Mouse (Mus musculus): ENCODE data around the gene Rbm4b. TPM values are rescaled to one million over a fixed set of nuclear protein-coding genes. Genes with fewer than 3 reads are reported as not detected.

Gene Rbm4b
- polyA plus RNA-seq (2021; fragmentation: Nextera tagmentation), result 21.5 and 24.9 TPM in 2 replicates
- long read RNA-seq, experiment 1, full-length matches to known transcripts, result 125 of 141 reads
- long read RNA-seq, experiment 1, partial matches to known transcripts, result 6 of 141 reads
- long read RNA-seq, experiment 1, other reads (novel, unspliced or antisense), result 10 of 141 reads
- long read RNA-seq, experiment 2, full-length matches to known transcripts, result 23 of 27 reads
- long read RNA-seq, experiment 2, partial matches to known transcripts, result 2 of 27 reads
- long read RNA-seq, experiment 2, other reads (novel, unspliced or antisense), result 2 of 27 reads

DNA sequence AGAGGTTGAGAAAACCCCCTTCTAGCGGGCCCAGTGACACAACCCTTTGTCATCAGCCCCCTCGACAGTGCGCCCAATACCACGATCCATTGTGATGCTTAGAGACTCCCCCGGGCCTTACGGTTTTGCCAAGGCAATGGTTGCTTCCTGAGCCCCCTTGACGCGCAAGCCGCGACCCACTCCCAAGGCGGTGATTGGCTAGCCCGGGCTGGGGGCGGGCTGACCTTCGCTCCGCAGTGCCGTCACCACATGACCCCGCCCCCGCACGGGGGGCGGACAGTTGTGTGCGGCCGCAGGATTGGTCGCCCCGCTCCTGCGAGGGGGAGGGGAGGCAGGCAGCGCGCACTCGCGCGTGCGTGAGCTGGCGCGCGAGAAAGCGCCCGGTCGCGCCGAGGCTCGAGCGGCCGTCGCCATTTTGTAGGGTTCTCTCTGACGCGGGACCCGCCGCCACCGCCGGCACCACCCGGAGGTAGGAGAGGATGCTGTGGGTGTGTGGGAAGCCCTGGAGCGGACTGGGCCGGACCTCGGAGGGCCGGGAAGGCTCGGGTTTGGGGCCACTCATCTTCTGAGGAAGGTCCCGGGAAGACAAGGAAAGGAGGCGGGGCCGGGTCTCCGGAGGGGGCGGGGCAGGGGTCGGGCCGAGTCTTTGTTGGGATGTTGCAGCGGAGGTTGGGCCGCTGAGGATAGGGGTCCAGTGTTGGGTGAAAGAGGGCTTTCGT is at the start of gene Rbm4b:
Gene Rbm4b, plus strand, starts transcription at position 305 of the 719 bp plus-strand sequence.

DNA sequence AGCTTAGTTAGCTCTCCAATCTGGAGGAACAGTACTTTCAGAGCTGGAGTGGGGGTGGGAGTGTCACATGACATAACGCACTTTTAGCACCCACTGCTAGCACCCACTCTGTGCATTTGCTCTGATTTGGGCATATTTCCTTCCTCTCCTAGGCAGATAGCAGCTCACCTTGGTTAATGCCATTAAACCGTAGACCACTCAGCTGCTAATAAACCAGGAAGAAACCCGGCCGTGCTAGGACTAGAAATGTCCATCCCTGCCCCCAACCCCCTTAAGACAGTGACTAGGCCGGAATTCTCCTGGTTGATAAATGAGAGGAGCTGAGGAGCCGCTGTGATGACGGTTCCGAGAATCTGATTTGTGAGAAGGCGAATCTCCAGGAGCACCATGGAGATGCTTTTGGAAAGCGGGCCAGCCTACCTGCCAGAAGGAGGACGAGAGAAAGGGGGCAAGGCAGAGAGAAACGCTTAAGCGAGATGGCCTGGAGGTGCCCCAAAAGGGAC is 45.1 kb upstream of the Rbm4b start, which contains the start of gene Sptbn2:
Gene Sptbn2, plus strand, starts transcription at position 70 of the 503 bp plus-strand sequence.

DNA sequence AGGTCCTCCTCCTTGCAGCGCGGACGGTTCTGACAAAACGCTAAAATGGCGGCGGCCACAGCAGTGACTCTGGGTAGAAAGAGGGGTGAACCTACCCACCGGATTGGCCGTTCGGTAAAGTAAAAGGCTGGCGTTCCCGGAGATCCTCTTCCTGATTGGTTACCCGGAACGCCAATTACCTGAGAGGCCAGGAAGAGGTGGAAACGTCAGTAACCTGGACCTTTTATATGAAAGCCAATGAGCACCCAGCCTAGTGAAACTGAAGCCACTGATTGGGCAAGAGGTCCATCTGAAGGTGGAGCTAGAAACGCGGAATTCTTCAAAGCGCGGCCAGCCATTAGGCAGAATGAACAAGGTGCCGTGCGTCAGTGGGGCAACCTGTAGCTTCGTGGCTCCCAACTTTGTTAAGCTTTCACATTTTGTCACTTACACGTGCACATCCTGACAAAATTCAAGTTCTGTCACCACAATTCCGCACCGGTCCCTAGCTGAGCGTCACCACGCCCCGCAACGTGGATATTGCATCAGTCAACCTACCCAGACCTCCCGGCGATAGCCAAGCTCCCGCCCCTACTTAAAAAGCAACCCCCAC is 37.6 kb downstream of the Rbm4b start, which contains the start of gene Rbm4:
Gene Rbm4, minus strand, starts transcription at position 71 of the 592 bp plus-strand sequence.

GRCm38 (mm10) chr19:4811063-4811908 is 55.0 kb downstream of the Rbm4b start, which contains the start of the genes Gm21992 and Rbm14:
TSS of gene Gm21992 (minus strand) at chr19:4811612.
TSS of gene Rbm14 (minus strand) at chr19:4811634.

Other genes starting within 250 kb of the Rbm4b start
- gene Pcx, start 246.0 kb upstream of the Rbm4b start, polyA plus RNA-seq (2021; fragmentation: Nextera tagmentation), result 20.7 and 20.8 TPM in 2 replicates
- 2.0 and 4.3 TPM in 2 replicates for gene Lrfn4, start 140.8 kb upstream of the Rbm4b start, polyA plus RNA-seq (2021; fragmentation: Nextera tagmentation)
- 39.4 and 51.1 TPM in 2 replicates for gene Rce1, start 130.9 kb upstream of the Rbm4b start, polyA plus RNA-seq (2021; fragmentation: Nextera tagmentation)
- 5.0 and 5.5 TPM in 2 replicates for gene Gm960, start 57.8 kb upstream of the Rbm4b start, polyA plus RNA-seq (2021; fragmentation: Nextera tagmentation)
- 48.6 and 61.2 TPM in 2 replicates for gene Sptbn2, start 45.3 kb upstream of the Rbm4b start, polyA plus RNA-seq (2021; fragmentation: Nextera tagmentation)
- gene Rbm4, start 37.4 kb downstream of the Rbm4b start, polyA plus RNA-seq (2021; fragmentation: Nextera tagmentation), result 25.7 and 26.6 TPM in 2 replicates
- 5.1 and 8.4 TPM in 2 replicates for gene Gm21992, start 55.1 kb downstream of the Rbm4b start, polyA plus RNA-seq (2021; fragmentation: Nextera tagmentation)
- 7.6 and 11.1 TPM in 2 replicates for gene Rbm14, start 55.1 kb downstream of the Rbm4b start, polyA plus RNA-seq (2021; fragmentation: Nextera tagmentation)
- 37.7 and 46.6 TPM in 2 replicates for gene Ccs, start 82.8 kb downstream of the Rbm4b start, polyA plus RNA-seq (2021; fragmentation: Nextera tagmentation)
- gene Ccdc87, start 82.9 kb downstream of the Rbm4b start, polyA plus RNA-seq (2021; fragmentation: Nextera tagmentation), result 1.5 and 1.8 TPM in 2 replicates
- gene Ctsf, start 98.6 kb downstream of the Rbm4b start, polyA plus RNA-seq (2021; fragmentation: Nextera tagmentation), result 79.0 and 97.4 TPM in 2 replicates
- gene Actn3, start 121.4 kb downstream of the Rbm4b start, polyA plus RNA-seq (2021; fragmentation: Nextera tagmentation), result 0.28 and 1.0 TPM in 2 replicates
- gene Zdhhc24, start 122.2 kb downstream of the Rbm4b start, polyA plus RNA-seq (2021; fragmentation: Nextera tagmentation), result 10.3 and 15.3 TPM in 2 replicates
- 7.2 and 18.1 TPM in 2 replicates for gene Bbs1, start 150.1 kb downstream of the Rbm4b start, polyA plus RNA-seq (2021; fragmentation: Nextera tagmentation)
- gene Dpp3, start 171.8 kb downstream of the Rbm4b start, polyA plus RNA-seq (2021; fragmentation: Nextera tagmentation), result 20.7 and 24.6 TPM in 2 replicates
- gene Peli3, start 186.6 kb downstream of the Rbm4b start, polyA plus RNA-seq (2021; fragmentation: Nextera tagmentation), result 8.9 and 11.4 TPM in 2 replicates
- 133 and 161 TPM in 2 replicates for gene Mrpl11, start 205.7 kb downstream of the Rbm4b start, polyA plus RNA-seq (2021; fragmentation: Nextera tagmentation)
- gene Npas4, start 233.8 kb downstream of the Rbm4b start, polyA plus RNA-seq (2021; fragmentation: Nextera tagmentation), result 12.7 and 17.4 TPM in 2 replicates